Mouse (Mus musculus): ENCODE results near the gene Skap1.

Gene Skap1

DNA sequence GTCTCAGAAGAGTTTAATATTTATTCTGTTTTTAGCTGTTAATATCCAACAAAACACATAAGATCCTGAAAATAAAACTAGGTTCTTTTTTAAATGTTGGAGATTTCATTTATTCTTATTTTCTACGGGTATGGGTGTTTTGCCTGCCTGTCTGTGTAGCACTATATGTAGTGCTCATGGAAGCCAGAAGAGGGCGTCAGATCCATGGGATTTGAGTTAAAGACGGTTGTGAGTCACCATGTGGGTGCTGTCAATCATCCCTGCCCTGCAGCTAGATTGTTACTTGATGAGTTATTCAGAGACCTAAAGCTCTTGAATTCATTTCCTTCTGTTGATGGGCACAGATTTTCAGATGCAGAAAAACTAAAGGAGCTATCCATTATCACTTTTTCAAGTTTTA, 108.1 kb downstream of the Skap1 start:
- no peak for DNase-seq

GRCm38 (mm10) chr11:96576491-96577427, 112.4 kb downstream of the Skap1 start:
- no peak for DNase-seq

GRCm38 (mm10) chr11:96578551-96579283, 114.3 kb downstream of the Skap1 start:
- DNase-seq = no peak

DNA sequence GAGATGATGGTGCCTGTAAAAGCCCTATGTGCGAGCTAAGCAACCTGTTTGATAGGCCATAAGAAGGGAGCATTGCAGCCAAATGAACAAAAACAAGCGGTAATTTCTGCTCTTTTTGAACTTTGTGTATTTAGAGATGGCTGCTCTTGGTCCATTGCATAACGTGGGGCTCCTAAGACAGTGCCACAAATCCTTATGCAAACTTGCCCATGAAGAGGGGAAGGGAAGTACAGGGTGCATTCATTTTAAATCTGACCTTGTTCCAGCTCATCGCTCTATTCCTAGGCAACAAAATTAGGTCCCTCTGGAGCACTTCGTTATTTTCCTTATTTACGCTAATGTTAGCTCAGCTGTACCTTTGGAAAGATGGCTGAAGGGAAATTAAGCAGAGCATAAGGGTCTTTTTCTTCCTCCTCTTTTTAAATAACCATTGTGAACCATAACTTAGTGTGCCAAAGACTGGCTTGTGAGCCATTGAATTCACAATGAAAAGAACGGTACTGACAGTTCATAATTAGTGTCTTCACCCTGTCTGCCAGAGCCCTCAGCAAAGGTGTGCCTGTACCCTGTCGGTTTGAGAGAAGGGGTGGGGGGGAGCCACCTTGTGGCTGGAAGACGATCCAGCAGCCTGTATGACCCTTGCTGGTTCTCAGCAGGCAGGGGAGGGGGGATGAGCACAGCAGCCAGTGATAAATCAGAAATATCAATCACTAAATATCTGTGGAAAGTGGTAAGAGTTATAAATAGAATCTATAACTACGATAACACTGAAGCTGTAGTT, 117.4 kb downstream of the Skap1 start:
- peak; percentile 74 for DNase-seq

DNA sequence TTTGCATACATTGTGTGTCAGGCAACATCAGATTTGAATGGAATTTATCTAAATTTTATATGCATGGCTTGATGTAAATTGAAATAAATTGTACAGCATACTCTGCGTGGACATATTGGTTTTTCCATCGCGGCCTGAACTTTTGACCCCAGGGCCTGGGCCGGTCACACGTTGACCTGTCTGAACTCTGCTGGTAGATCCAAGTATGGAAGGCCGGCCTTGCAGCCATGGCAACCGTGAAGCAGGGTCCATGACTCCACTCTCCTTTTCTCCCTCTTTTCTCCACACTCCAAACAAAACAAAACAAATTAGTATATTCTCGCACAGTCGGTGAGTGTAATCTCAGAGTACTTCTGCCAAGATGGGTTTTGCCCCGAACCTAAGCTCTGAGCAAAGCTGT, 118.2 kb downstream of the Skap1 start:
- DNase-seq = no peak

- no peak for DNase-seq
These were observed 125.4 kb downstream of the Skap1 start for GRCm38 (mm10) chr11:96589828-96590227.

DNA sequence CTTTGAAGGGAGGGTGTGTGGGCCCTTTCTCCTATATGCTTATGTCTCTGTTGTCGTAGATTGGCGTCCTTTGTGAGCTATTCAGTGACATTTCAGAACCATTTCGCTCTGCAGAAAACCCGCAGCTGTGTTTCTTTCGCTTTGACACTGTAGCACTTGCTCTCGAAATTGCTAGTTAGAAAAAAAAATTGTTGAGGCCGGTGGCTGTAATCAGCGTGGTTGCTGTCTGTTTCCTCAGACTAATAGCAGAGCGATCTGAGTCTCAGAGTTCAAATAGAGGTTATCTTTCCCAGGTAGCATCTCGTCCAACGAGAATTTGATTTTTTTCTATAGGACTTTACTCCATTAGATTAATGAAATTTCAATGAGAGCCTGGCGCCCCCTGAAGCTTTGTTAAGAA, 131.5 kb downstream of the Skap1 start:
- DNase-seq = no peak

- no peak for DNase-seq
These were observed 131.9 kb downstream of the Skap1 start for GRCm38 (mm10) chr11:96596301-96596700.

DNA sequence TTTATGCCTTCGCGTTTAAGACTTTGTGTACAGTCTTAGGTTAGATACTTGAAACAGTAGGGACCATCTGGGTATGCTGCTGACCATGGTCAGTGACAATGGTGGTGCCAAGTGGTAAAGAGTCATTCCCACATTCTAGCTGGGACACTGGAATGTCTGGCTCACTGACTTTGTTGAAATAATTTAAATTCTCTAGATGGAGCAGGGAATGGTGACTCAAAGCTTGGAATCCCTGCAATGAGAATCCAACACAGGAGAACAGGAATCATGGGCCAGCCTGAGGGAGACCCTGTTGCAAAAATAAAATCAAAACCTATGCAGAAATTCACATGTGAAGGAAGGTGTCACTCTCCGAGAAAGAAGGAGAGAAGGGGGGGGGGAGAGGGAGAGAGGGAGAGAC, 138.4 kb downstream of the Skap1 start:
- DNase-seq = no peak

DNA sequence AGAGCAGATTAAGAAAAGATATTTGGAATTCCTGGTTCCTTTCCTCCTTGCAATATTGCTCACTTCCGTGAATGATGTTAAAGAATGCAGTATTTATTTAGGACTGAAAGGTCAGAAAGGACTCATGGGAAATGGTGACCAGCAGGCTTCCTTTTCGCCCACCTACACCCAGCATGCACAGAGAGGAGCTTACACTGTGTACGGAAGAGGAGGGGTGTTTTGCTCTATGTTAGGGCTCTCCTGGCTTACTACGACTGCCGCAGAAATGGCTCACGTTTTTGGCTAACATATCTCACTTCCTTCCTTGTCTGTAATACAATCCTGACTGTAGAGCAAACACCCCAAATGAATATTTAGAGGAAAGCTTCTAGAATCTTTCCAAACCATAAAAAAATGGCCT, 139.9 kb downstream of the Skap1 start:
- DNase-seq = peak; percentile 14

DNA sequence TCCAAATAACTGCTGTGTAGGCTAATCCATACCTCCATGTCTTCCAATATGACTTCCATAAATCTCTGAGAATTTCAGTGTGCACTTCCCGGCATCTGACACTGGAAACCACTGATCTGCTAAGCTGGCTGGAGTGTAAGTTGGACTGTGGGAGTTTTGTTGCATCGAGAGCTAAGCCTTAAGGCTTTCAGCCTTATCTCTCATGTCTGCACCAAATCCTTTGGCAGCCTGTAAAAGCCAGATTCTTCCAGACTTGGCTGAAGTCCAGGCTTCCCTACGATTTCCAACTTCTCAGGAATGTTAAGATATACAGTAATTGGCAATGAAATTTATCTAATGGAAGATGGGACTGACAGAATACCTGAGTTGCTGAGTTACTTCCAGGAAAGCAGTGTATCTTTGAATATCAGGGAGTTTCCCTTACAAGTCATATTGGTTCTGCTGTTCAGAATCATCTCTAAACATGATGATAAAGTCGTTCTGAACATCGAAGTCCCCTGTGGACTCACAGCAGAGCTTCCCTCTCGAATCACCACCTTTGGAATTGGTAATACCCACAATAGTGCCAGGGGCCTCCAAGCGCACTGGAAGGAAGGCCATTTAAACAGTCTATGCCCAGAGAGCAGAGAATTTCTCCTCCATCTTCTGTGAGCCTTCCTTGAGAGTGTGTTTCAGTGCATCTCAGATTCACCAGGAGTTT, 140.5 kb downstream of the Skap1 start:
- peak; percentile 20 for DNase-seq

- no peak for DNase-seq
These were observed 141.1 kb downstream of the Skap1 start for GRCm38 (mm10) chr11:96605516-96605915.

DNA sequence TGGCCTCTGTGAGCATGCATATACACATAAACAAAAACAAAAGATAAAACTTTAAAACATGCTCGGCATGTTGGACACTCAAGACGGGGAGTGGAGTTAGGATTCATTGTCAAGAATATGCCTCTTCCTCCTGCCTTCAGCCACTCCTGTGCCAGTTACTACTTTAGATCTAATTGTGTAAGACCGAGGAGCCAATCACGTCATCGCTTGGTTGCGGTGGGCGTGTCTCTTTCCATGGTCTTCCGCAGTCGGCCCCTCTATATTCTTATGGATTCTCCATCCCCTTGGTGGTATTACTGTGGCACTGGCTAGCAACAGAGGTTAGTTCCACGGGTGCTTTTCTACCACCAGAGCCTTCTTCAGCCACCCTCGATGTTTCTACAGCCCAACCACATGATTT, 148.2 kb downstream of the Skap1 start:
- no peak for DNase-seq

DNA sequence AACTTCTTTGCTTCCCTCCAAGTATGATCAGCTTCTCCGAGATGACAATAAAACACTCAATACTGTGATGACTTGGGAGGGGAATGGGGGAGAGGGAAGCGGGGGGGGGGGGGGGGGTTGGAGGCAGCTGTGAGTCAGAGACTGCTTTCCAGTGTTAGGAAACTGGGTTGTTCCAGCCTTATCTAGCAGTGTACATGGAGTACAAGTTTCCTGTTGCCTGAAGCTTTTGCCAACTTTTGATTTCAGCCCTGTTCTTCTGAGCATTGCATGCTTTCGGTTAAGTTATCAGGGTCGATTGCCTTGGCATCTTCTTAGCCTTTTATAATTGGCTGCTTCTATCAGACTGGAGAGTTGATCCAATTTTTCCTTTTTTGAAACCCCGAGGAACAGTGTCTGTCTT, 152.4 kb downstream of the Skap1 start:
- no peak for DNase-seq

- DNase-seq = peak; percentile 31
These were observed 154.5 kb downstream of the Skap1 start for GRCm38 (mm10) chr11:96618789-96619445.

GRCm38 (mm10) chr11:96619576-96619975, 155.2 kb downstream of the Skap1 start:
- no peak for DNase-seq

DNA sequence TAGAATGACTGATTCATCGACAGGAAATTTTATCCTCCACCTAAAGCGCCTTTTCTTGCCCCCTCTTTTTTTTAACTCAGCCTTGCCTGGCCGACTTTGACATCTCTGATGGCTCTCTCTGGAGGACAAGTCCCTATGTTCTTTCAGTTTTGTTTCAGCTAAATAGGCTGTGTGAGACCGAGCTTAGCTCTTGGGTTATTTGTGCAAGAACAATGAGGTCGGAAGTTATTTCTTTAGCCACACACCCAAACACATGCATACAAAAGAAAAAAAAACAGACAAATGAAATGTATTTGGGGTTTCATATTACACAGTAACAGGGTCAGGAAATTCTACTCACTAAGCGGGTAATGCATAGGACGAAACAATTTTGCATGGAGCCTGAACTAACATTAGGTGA, 155.6 kb downstream of the Skap1 start:
- no peak for DNase-seq

DNA sequence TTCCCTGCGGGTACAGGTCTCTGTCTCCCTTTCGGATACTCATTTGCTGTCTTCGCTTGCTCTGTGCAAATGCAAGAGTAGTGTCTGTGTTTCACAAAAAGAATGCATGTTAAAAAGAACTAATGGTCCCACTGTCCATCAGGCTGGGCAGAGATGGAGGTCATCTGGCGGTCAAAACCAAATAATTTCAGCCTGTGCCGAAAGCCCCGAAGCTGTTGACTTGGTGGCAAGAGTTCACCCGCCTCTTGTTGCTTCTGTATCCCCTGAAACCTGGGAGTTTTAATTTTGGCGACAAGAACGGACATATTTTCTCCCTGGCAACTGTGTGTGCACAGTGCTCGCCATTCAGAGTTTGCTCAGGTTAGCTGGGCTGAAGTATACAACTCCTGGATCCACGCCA, 156.3 kb downstream of the Skap1 start:
- no peak for DNase-seq

GRCm38 (mm10) chr11:96621167-96621566, 156.8 kb downstream of the Skap1 start:
- peak; percentile 95 for DNase-seq

GRCm38 (mm10) chr11:96622782-96623181, 158.4 kb downstream of the Skap1 start:
- peak; percentile 88 for DNase-seq

GRCm38 (mm10) chr11:96624436-96624835, 160.0 kb downstream of the Skap1 start:
- no peak for DNase-seq

GRCm38 (mm10) chr11:96629775-96630174, 165.4 kb downstream of the Skap1 start:
- DNase-seq = peak; percentile 34
